In the genomic region with DNA sequence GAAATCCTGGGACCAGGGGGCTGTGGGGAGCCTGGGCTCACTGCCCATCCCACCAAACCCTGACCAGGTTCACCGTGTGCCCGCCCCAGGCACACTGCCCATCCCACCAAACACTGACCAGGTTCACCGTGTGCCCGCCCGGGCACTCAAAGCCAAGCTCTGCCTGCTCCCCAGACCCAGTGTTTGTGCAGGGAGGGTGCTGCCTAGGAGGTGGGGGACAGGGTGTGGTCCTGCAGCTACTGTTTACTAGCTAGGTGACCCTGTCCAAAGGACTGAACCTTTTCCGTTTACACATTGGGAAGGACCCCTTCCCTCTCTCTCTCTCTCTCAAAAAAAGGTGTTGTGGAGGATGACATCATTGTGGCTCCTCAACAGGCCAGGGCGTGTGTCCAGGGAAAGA, we compare ENCODE assay signal across 27 mouse cellular contexts. TPM values are rescaled to one million over a fixed set of nuclear protein-coding genes. Genes with fewer than 3 reads are reported as not detected.
A peak's percentile ranks its signal among the peaks of the same experiment; 100 is the strongest.
DNase-seq lines count a peak whose midpoint lies in the region; ATAC-seq and TF ChIP-seq lines count a peak whose summit lies in the region.
"Had no signal": no experiment of that assay in that cellular context is flagged by ENCODE, and none has a peak within 500 bp of the region (broad histone marks: within the 10 kb centered on the region; RNA-seq: fewer than 3 reads in every experiment).

No protein-coding gene starts in this region.

- TF ChIP-seq CTCF in gastrocnemius, adult 2 months (IDR thresholded peaks at IDR 0.05) = no peak
- TF ChIP-seq CTCF in stomach, postnatal 0 days (IDR thresholded peaks at IDR 0.05; ENCODE audit: low read depth) = no peak

- H3K9me3 ChIP-seq in limb, embryonic 15.5 days = no peaks in the 10 kb centered on the region
- H3K9me3 ChIP-seq in stomach, embryonic 15.5 days = no peaks in the 10 kb centered on the region
- no peaks in the 10 kb centered on the region for H3K9me3 ChIP-seq in stomach, postnatal 0 days (ENCODE audit: control insufficient read depth, low read length)
- H3K9me3 ChIP-seq: embryonic facial prominence, embryonic 12.5 days; embryonic facial prominence, embryonic 15.5 days; forebrain, embryonic 10.5 days; forebrain, embryonic 13.5 days; forebrain, embryonic 15.5 days had no signal

- no peak for DNase-seq in gastrocnemius, adult 2 months
- DNase-seq in gastrocnemius, postnatal 36 days = no peak
- peak; percentile 71 for DNase-seq in stomach, postnatal 0 days (ENCODE audit: low spot score)
- DNase-seq in retina, postnatal 1 day = no peak
- no peak for DNase-seq in frontal cortex, postnatal 10 days (ENCODE audit: low spot score in 2 of 2)
- DNase-seq: adrenal gland, adult 2 months; adrenal gland, postnatal 10 days; adrenal gland, postnatal 25 days; cerebellum, adult 11 months; cerebellum, adult 18-20 months; cerebellum, adult 8-10 months; cerebellum, adult 9-11 months; cerebellum, postnatal 14 days; cerebellum, postnatal 36 days; embryo, embryonic 11 days; forebrain, postnatal 0 days had no signal

- peaks cover 26% of the 10 kb centered on the region for H3K36me3 ChIP-seq in limb, embryonic 15.5 days
- H3K36me3 ChIP-seq in stomach, embryonic 15.5 days = no peaks in the 10 kb centered on the region
- no peaks in the 10 kb centered on the region for H3K36me3 ChIP-seq in stomach, postnatal 0 days (ENCODE audit: control insufficient read depth, insufficient read depth, low read length)
- H3K36me3 ChIP-seq: forebrain, embryonic 15.5 days had no signal

- H3K4me3 ChIP-seq in gastrocnemius, adult 2 months = peak overlapping the region; percentile 59
- H3K4me3 ChIP-seq in limb, embryonic 15.5 days = no peak overlapping the region
- H3K4me3 ChIP-seq in stomach, embryonic 15.5 days (replicated peaks) = no peak overlapping the region
- no peak overlapping the region for H3K4me3 ChIP-seq in stomach, postnatal 0 days (ENCODE audit: low read depth, low read length)
- H3K4me3 ChIP-seq: embryonic facial prominence, embryonic 12.5 days; embryonic facial prominence, embryonic 15.5 days; erythroblast, embryonic 14.5 days; forebrain, embryonic 10.5 days; forebrain, embryonic 13.5 days; forebrain, embryonic 15.5 days had no signal

- no peak overlapping the region for H3K9ac ChIP-seq in limb, embryonic 15.5 days
- no peak overlapping the region for H3K9ac ChIP-seq in stomach, embryonic 15.5 days
- 0 out of 2 replicates have a peak overlapping the region, but pooled peaks have one; percentile 13 for H3K9ac ChIP-seq in stomach, postnatal 0 days (ENCODE audit: low read length)
- H3K9ac ChIP-seq: embryonic facial prominence, embryonic 12.5 days; embryonic facial prominence, embryonic 15.5 days; forebrain, embryonic 13.5 days; forebrain, embryonic 15.5 days; forebrain, postnatal 0 days had no signal

- 83% methylated on average over 7 of the region's 7 CpGs for WGBS in limb, embryonic 15.5 days
- WGBS in stomach, embryonic 15.5 days = 73% methylated on average over 7 of the region's 7 CpGs
- 72% methylated on average over 7 of the region's 7 CpGs for WGBS in stomach, postnatal 0 days

- 0 out of 2 replicates have a peak overlapping the region, but pooled peaks have one; percentile 17 for H3K4me2 ChIP-seq in limb, embryonic 15.5 days
- 0 out of 2 replicates have a peak overlapping the region, but pooled peaks have one; percentile 2 for H3K4me2 ChIP-seq in stomach, embryonic 15.5 days
- no peak overlapping the region for H3K4me2 ChIP-seq in stomach, postnatal 0 days (replicated peaks; ENCODE audit: low read depth)
- H3K4me2 ChIP-seq: embryonic facial prominence, embryonic 12.5 days; embryonic facial prominence, embryonic 15.5 days; forebrain, embryonic 13.5 days; forebrain, embryonic 15.5 days had no signal

- no peak for TF ChIP-seq EP300 in stomach, postnatal 0 days (optimal IDR thresholded peaks at IDR 0.05)

- peaks cover 19% of the 10 kb centered on the region for H3K27me3 ChIP-seq in limb, embryonic 15.5 days
- 0 out of 2 replicates have a peak, but pooled peaks cover 6% of the 10 kb centered on the region for H3K27me3 ChIP-seq in stomach, embryonic 15.5 days (replicated peaks)
- H3K27me3 ChIP-seq in stomach, postnatal 0 days (ENCODE audit: control insufficient read depth, insufficient read depth, low read length) = no peaks in the 10 kb centered on the region

- no peak for ATAC-seq in limb, embryonic 15.5 days (ENCODE audit: insufficient number of reproducible peaks, low FRiP score, low TSS enrichment, low read depth)
- ATAC-seq in stomach, embryonic 15.5 days (ENCODE audit: insufficient read depth, low FRiP score, low read depth) = no peak
- ATAC-seq in stomach, postnatal 0 days (ENCODE audit: low FRiP score, low TSS enrichment) = peak; percentile 50
- ATAC-seq: forebrain, embryonic 13.5 days; forebrain, embryonic 15.5 days; forebrain, postnatal 0 days had no signal

- peak overlapping the region; percentile 5; the same call in 1 of the 2 replicates for H3K27ac ChIP-seq in gastrocnemius, adult 2 months
- no peak overlapping the region for H3K27ac ChIP-seq in limb, embryonic 15.5 days
- H3K27ac ChIP-seq in stomach, embryonic 15.5 days = no peak overlapping the region
- H3K27ac ChIP-seq in stomach, postnatal 0 days (replicated peaks) = peak overlapping the region; percentile 74
- H3K27ac ChIP-seq: embryonic facial prominence, embryonic 12.5 days; embryonic facial prominence, embryonic 15.5 days; forebrain, embryonic 10.5 days; forebrain, embryonic 13.5 days; forebrain, embryonic 15.5 days had no signal

- peaks cover 32% of the 10 kb centered on the region for H3K4me1 ChIP-seq in limb, embryonic 15.5 days
- peaks cover 3% of the 10 kb centered on the region for H3K4me1 ChIP-seq in stomach, embryonic 15.5 days
- H3K4me1 ChIP-seq in stomach, postnatal 0 days (replicated peaks; ENCODE audit: control insufficient read depth, insufficient read depth) = 0 out of 2 replicates have a peak, but pooled peaks cover 3% of the 10 kb centered on the region

- intact Hi-C loops in gastrocnemius, adult 2 months (cut with DNase I) = no loop called here
- intact Hi-C loops in gastrocnemius, postnatal 36 days (cut with DNase I) = no loop called here

RNA-seq across cellular contexts. Expression of gene Chad, which starts 2.5 kb away (rescaled TPM):
- 10 to 100 TPM in 1 of 2 experiments, 1 to 10 TPM in 1; 9.5 to 69.2 TPM for total RNA-seq in gastrocnemius, adult 2 months (2021)
- total RNA-seq in gastrocnemius, postnatal 36 days (2021) = 10 to 100 TPM; 14.7 to 16.3 TPM
- polyA plus RNA-seq in limb, embryonic 15.5 days (2015; fragmentation: Nextera tagmentation; extraction: Ambion mirVana) = 22.7 and 31.1 TPM in 2 replicates
- 7.3 and 7.7 TPM in 2 replicates for polyA plus RNA-seq in stomach, embryonic 15.5 days (2015; fragmentation: Nextera tagmentation; extraction: Ambion mirVana)
- polyA plus RNA-seq in stomach, postnatal 0 days (2015; fragmentation: Nextera tagmentation; extraction: Ambion mirVana) = 80.8 and 87.5 TPM in 2 replicates
- total RNA-seq: adrenal gland, adult 2 months; adrenal gland, postnatal 25 days; common myeloid progenitor, adult 5-6 weeks; ES-E14; forebrain, postnatal 0 days had no signal
- polyA plus RNA-seq: erythroblast, embryonic 14.5 days had no signal

RNA-seq across cellular contexts. Expression of gene Rsad1, which starts 18.3 kb away (rescaled TPM):
- total RNA-seq in gastrocnemius, adult 2 months (2021) = 1 to 10 TPM; 2.9 to 4.1 TPM
- 1 to 10 TPM; 3.3 to 3.9 TPM for total RNA-seq in gastrocnemius, postnatal 36 days (2021)
- polyA plus RNA-seq in limb, embryonic 15.5 days (2015; fragmentation: Nextera tagmentation; extraction: Ambion mirVana) = 3.6 and 3.7 TPM in 2 replicates
- polyA plus RNA-seq in stomach, embryonic 15.5 days (2015; fragmentation: Nextera tagmentation; extraction: Ambion mirVana) = 3.5 and 4.0 TPM in 2 replicates
- 3.4 and 3.8 TPM in 2 replicates for polyA plus RNA-seq in stomach, postnatal 0 days (2015; fragmentation: Nextera tagmentation; extraction: Ambion mirVana)
- polyA plus RNA-seq: erythroblast, embryonic 14.5 days had no signal

RNA-seq across cellular contexts. Expression of gene Acsf2, which starts 34.3 kb away (rescaled TPM):
- 1 to 10 TPM; 1.6 to 3.6 TPM for total RNA-seq in gastrocnemius, adult 2 months (2021)
- 1 to 10 TPM; 2.1 to 3.1 TPM for total RNA-seq in gastrocnemius, postnatal 36 days (2021)
- polyA plus RNA-seq in limb, embryonic 15.5 days (2015; fragmentation: Nextera tagmentation; extraction: Ambion mirVana) = 6.2 and 6.3 TPM in 2 replicates
- 4.4 and 6.4 TPM in 2 replicates for polyA plus RNA-seq in stomach, embryonic 15.5 days (2015; fragmentation: Nextera tagmentation; extraction: Ambion mirVana)
- 2.5 and 3.0 TPM in 2 replicates for polyA plus RNA-seq in stomach, postnatal 0 days (2015; fragmentation: Nextera tagmentation; extraction: Ambion mirVana)

RNA-seq across cellular contexts. Expression of gene Mycbpap, which starts 45.8 kb away (rescaled TPM):
- total RNA-seq in gastrocnemius, adult 2 months (2021) = not detected
- not detected for total RNA-seq in gastrocnemius, postnatal 36 days (2021)
- polyA plus RNA-seq in limb, embryonic 15.5 days (2015; fragmentation: Nextera tagmentation; extraction: Ambion mirVana) = 1.5 and 1.6 TPM in 2 replicates
- 1.9 and 2.7 TPM in 2 replicates for polyA plus RNA-seq in stomach, embryonic 15.5 days (2015; fragmentation: Nextera tagmentation; extraction: Ambion mirVana)
- 1.4 and 1.9 TPM in 2 replicates for polyA plus RNA-seq in stomach, postnatal 0 days (2015; fragmentation: Nextera tagmentation; extraction: Ambion mirVana)
- polyA plus RNA-seq: C2C12; erythroblast, embryonic 14.5 days had no signal

Comparison
In these comparisons a context has a peak if more than half of its experiments do, and no peak if none do; other contexts are left out.
1. H3K27ac ChIP-seq: peak in gastrocnemius, adult 2 months (single experiment) and stomach, postnatal 0 days (single experiment); none in limb, embryonic 15.5 days (single experiment) and stomach, embryonic 15.5 days (single experiment).